Mouse (Mus musculus): Measurements from ENCODE around the gene Ankrd44.

GRCm38 (mm10) chr1:54684316-54684715 is 241.9 kb downstream of the Ankrd44 start:
- TF ChIP-seq POLR2A (IDR thresholded peaks at IDR 0.05; ENCODE audit: borderline replicate concordance, insufficient read depth, low read length) (no peak), CTCF (IDR thresholded peaks at IDR 0.05; ENCODE audit: borderline replicate concordance, insufficient read depth, low read depth, low read length) (no peak)
